Mouse (Mus musculus): ENCODE measurements around the gene Fam71e1.

GRCm38 (mm10) chr7:44534656-44535441 lies 38.5 kb downstream of the Fam71e1 start:
- no peak for TF ChIP-seq GATA1 (IDR thresholded peaks at IDR 0.05; ENCODE audit: borderline replicate concordance, low read length)
- no peak for TF ChIP-seq FLI1 (IDR thresholded peaks at IDR 0.05; ENCODE audit: low read length)
